Mouse (Mus musculus) urinary bladder, postnatal 14 days (tissue): ENCODE data around the gene Suds3.

ENCODE experiments used
- DNase-seq: peaks from one replicate; pipeline ENCODE4 v3.0.0; 2021; ENCODE audit warnings: low spot score

Suds3 gene

GRCm38 (mm10) chr5:117115836-117116366 lies at the start of gene Suds3:
TSS of gene Suds3 (minus strand) at chr5:117116113.
- peak; percentile 97 for DNase-seq

- no peak for DNase-seq
Measured at GRCm38 (mm10) chr5:117164923-117165322, 49.0 kb upstream of the Suds3 start.

GRCm38 (mm10) chr5:117164516-117164915 lies 48.6 kb upstream of the Suds3 start:
- no peak for DNase-seq

GRCm38 (mm10) chr5:117163790-117164189 lies 47.9 kb upstream of the Suds3 start:
- no peak for DNase-seq

GRCm38 (mm10) chr5:117160499-117160898 lies 44.6 kb upstream of the Suds3 start:
- DNase-seq: no peak

GRCm38 (mm10) chr5:117159805-117160291 lies 43.9 kb upstream of the Suds3 start:
- no peak for DNase-seq

GRCm38 (mm10) chr5:117159326-117159725 lies 43.4 kb upstream of the Suds3 start:
- no peak for DNase-seq

- DNase-seq: peak; percentile 77
Measured at GRCm38 (mm10) chr5:117158335-117159018, 42.6 kb upstream of the Suds3 start.

GRCm38 (mm10) chr5:117153527-117154091 lies 37.7 kb upstream of the Suds3 start:
- no peak for DNase-seq

- DNase-seq: no peak
Measured at GRCm38 (mm10) chr5:117152944-117153343, 37.0 kb upstream of the Suds3 start.

- no peak for DNase-seq
Measured at GRCm38 (mm10) chr5:117150068-117150467, 34.2 kb upstream of the Suds3 start.

GRCm38 (mm10) chr5:117149054-117149942 lies 33.4 kb upstream of the Suds3 start:
- DNase-seq: no peak

- DNase-seq: no peak
Measured at GRCm38 (mm10) chr5:117147187-117148095, 31.5 kb upstream of the Suds3 start.

- no peak for DNase-seq
Measured at GRCm38 (mm10) chr5:117146165-117146564, 30.3 kb upstream of the Suds3 start.

GRCm38 (mm10) chr5:117143721-117144135 lies 27.8 kb upstream of the Suds3 start:
- DNase-seq: no peak

- no peak for DNase-seq
Measured at GRCm38 (mm10) chr5:117140374-117140773, 24.5 kb upstream of the Suds3 start.

- DNase-seq: no peak
Measured at GRCm38 (mm10) chr5:117139822-117140221, 23.9 kb upstream of the Suds3 start.

GRCm38 (mm10) chr5:117138295-117138988 lies 22.5 kb upstream of the Suds3 start:
- peak; percentile 59 for DNase-seq

GRCm38 (mm10) chr5:117137594-117137993 lies 21.7 kb upstream of the Suds3 start:
- no peak for DNase-seq

- no peak for DNase-seq
Measured at GRCm38 (mm10) chr5:117137011-117137410, 21.1 kb upstream of the Suds3 start.

GRCm38 (mm10) chr5:117136570-117136969 lies 20.7 kb upstream of the Suds3 start:
- no peak for DNase-seq
